Mouse (Mus musculus) heart, postnatal 0 days (tissue): ENCODE data around the gene Mast4. TPM values are rescaled to one million over a fixed set of nuclear protein-coding genes. Genes with fewer than 3 reads are reported as not detected.
A peak's percentile ranks its signal among the peaks of the same experiment; 100 is the strongest.

ENCODE experiments used
- ATAC-seq: fragments of 200-750 bp; cut with Nextera tagmentation; 2 replicates; pipeline ENCODE4 v1.8.0; 2017; ENCODE audit warnings: low read depth, moderate number of reproducible peaks, moderate library complexity; ENCODE audit not compliant: insufficient read depth
- DNase-seq: peaks from one replicate; pipeline ENCODE4 v3.0.0-alpha.2; 2016; ENCODE audit warnings: low spot score
- H3K27ac ChIP-seq: fragments of 300-500 bp; sonication (generic); 2 replicates; pipeline ENCODE4 v1.5.1; 2014; ENCODE audit warnings: low read depth, mild to moderate bottlenecking
- H3K27me3 ChIP-seq: fragments of 300-500 bp; sonication (generic); 2 replicates; pipeline ENCODE4 v1.6.1; 2014; ENCODE audit warnings: low read length, mixed read lengths; ENCODE audit not compliant: control insufficient read depth, insufficient read depth
- H3K36me3 ChIP-seq: fragments of 300-500 bp; sonication (generic); replicated peaks from 2 replicates; pipeline ENCODE4 v1.6.1; 2014; ENCODE audit warnings: low read length, mixed read lengths; ENCODE audit not compliant: control insufficient read depth, insufficient read depth
- H3K4me1 ChIP-seq: fragments of 300-500 bp; sonication (generic); 2 replicates; pipeline ENCODE4 v1.6.1; 2014; ENCODE audit warnings: antibody characterized with exemption; ENCODE audit not compliant: control insufficient read depth, insufficient read depth
- H3K4me2 ChIP-seq: fragments of 300-500 bp; sonication (generic); 2 replicates; pipeline ENCODE4 v1.6.1; 2014; ENCODE audit warnings: low read depth, mild to moderate bottlenecking, low read length, moderate library complexity
- H3K4me3 ChIP-seq: fragments of 300-500 bp; sonication (generic); 2 replicates; pipeline ENCODE4 v1.5.1; 2014; ENCODE audit warnings: low read depth, low read length
- H3K9ac ChIP-seq: fragments of 300-500 bp; sonication (generic); replicated peaks from 2 replicates; pipeline ENCODE4 v1.6.1; 2014; ENCODE audit warnings: low read depth, low read length, mixed read lengths
- H3K9me3 ChIP-seq: fragments of 300-500 bp; sonication (generic); replicated peaks from 2 replicates; pipeline ENCODE4 v1.6.1; 2016; ENCODE audit warnings: low read length; ENCODE audit not compliant: control insufficient read depth
- CTCF ChIP-seq: IDR thresholded peaks from 2 replicates; pipeline ENCODE4 v1.5.1; 2016; ENCODE audit warnings: antibody characterized with exemption, control low read depth, low read depth
- EP300 ChIP-seq: IDR thresholded peaks from 2 replicates; pipeline ENCODE4 v1.6.1; 2016; ENCODE audit warnings: antibody characterized with exemption, low read depth
- WGBS: fragments of 180-500 bp; shearing (Covaris S2); extraction: QIAGEN DNeasy Blood & Tissue Kit; methylation state at CpG from one replicate; pipeline ENCODE4 v1.1.7; 2014; 5-methylcytosine and 5-hydroxymethylcytosine counted together
- polyA plus RNA-seq: library from polyadenylated mRNA; unstranded; fragments of >200 nt; fragmentation: Nextera tagmentation; extraction: Ambion mirVana; gene quantifications from 2 replicates; pipeline ENCODE4 v1.2.1, GENCODE M21; 2015
- total RNA-seq: library from RNA; depleted of rRNA; stranded (reverse); fragments of >200 nt; gene quantifications from 2 replicates; pipeline ENCODE4 v1.2.3, GENCODE M21; 2014; ENCODE audit warnings: low replicate concordance

Gene Mast4
- total and polyA plus RNA-seq, 2 experiments from 2014 or later, result 26.7 to 35.5 TPM

GRCm38 (mm10) chr13:102899253-102900082 lies 434.8 kb downstream of the Mast4 start:
- Histone ChIP-seq H3K27me3 (no peaks in the 10 kb centered on the region), H3K4me1 (peaks cover 47% of the 10 kb centered on the region), H3K9ac (no peak overlapping the region), H3K9me3 (no peaks in the 10 kb centered on the region), H3K36me3 (no peaks in the 10 kb centered on the region), H3K4me3 (no peak overlapping the region), H3K27ac (peak overlapping the region; percentile 43), H3K4me2 (peak overlapping the region; percentile 3; the same call in 1 of the 2 replicates)
- peak; percentile 31; the same call in 1 of the 2 replicates for ATAC-seq
- 48% methylated on average over 9 of the region's 9 CpGs for WGBS
- TF ChIP-seq EP300, result no peak
- no peak for TF ChIP-seq CTCF
- no peak for DNase-seq

- Histone ChIP-seq H3K27me3 (no peaks in the 10 kb centered on the region), H3K4me3 (no peak overlapping the region), H3K9ac (no peak overlapping the region), H3K9me3 (no peaks in the 10 kb centered on the region), H3K36me3 (no peaks in the 10 kb centered on the region), H3K27ac (peak overlapping the region; percentile 18), H3K4me2 (peak overlapping the region; percentile 3; the same call in 1 of the 2 replicates), H3K4me1 (peaks cover 51% of the 10 kb centered on the region)
- peak; percentile 61; the same call in 1 of the 2 replicates for ATAC-seq
- 42% methylated on average over 15 of the region's 15 CpGs for WGBS
- DNase-seq, result peak; percentile 45
- TF ChIP-seq EP300 (no peak), CTCF (no peak)
These were observed 435.7 kb downstream of the Mast4 start for GRCm38 (mm10) chr13:102898374-102899131.

GRCm38 (mm10) chr13:102896322-102896721 lies 438.0 kb downstream of the Mast4 start:
- Histone ChIP-seq H3K36me3 (no peaks in the 10 kb centered on the region), H3K9ac (no peak overlapping the region)
- no peak for ATAC-seq

GRCm38 (mm10) chr13:102895894-102896293 lies 438.4 kb downstream of the Mast4 start:
- TF ChIP-seq CTCF, result no peak
- no peak for TF ChIP-seq EP300
- Histone ChIP-seq H3K9ac (no peak overlapping the region), H3K36me3 (no peaks in the 10 kb centered on the region), H3K9me3 (no peaks in the 10 kb centered on the region), H3K27ac (no peak overlapping the region), H3K4me1 (peaks cover 54% of the 10 kb centered on the region), H3K4me2 (no peak overlapping the region), H3K27me3 (no peaks in the 10 kb centered on the region), H3K4me3 (no peak overlapping the region)
- DNase-seq (no peak), ATAC-seq (no peak)
- 77% methylated on average over 6 of the region's 6 CpGs for WGBS

More at GRCm38 (mm10) chr13:102896322-102896721, 438.0 kb downstream of the Mast4 start:
- no peak for TF ChIP-seq CTCF
- TF ChIP-seq EP300, result no peak
- no peak for DNase-seq
- H3K4me1 ChIP-seq, result peaks cover 57% of the 10 kb centered on the region
- no peaks in the 10 kb centered on the region for H3K27me3 ChIP-seq
- H3K4me3 ChIP-seq, result no peak overlapping the region
- H3K9me3 ChIP-seq, result no peaks in the 10 kb centered on the region
- H3K4me2 ChIP-seq, result no peak overlapping the region
- H3K27ac ChIP-seq, result no peak overlapping the region

GRCm38 (mm10) chr13:102894287-102895234 lies 439.7 kb downstream of the Mast4 start:
- peak overlapping the region; percentile 46 for H3K27ac ChIP-seq
- H3K36me3 ChIP-seq, result no peaks in the 10 kb centered on the region
- H3K9me3 ChIP-seq, result no peaks in the 10 kb centered on the region
- TF ChIP-seq CTCF, result no peak
- no peak for TF ChIP-seq EP300
- no peaks in the 10 kb centered on the region for H3K27me3 ChIP-seq
- H3K4me1 ChIP-seq, result peaks cover 43% of the 10 kb centered on the region
- 50% methylated on average over 15 of the region's 15 CpGs for WGBS
- H3K4me3 ChIP-seq, result no peak overlapping the region; the same call in 1 of the 2 replicates
- H3K4me2 ChIP-seq, result peak overlapping the region; percentile 20
- ATAC-seq (no peak), DNase-seq (peak; percentile 53)
- H3K9ac ChIP-seq, result no peak overlapping the region
